Mouse (Mus musculus): ENCODE data around the gene Nphs1. TPM values are rescaled to one million over a fixed set of nuclear protein-coding genes. Genes with fewer than 3 reads are reported as not detected.

Gene Nphs1
- total and polyA plus RNA-seq, 3 experiments = 1.2 to 2.3 TPM; not detected in 1

DNA sequence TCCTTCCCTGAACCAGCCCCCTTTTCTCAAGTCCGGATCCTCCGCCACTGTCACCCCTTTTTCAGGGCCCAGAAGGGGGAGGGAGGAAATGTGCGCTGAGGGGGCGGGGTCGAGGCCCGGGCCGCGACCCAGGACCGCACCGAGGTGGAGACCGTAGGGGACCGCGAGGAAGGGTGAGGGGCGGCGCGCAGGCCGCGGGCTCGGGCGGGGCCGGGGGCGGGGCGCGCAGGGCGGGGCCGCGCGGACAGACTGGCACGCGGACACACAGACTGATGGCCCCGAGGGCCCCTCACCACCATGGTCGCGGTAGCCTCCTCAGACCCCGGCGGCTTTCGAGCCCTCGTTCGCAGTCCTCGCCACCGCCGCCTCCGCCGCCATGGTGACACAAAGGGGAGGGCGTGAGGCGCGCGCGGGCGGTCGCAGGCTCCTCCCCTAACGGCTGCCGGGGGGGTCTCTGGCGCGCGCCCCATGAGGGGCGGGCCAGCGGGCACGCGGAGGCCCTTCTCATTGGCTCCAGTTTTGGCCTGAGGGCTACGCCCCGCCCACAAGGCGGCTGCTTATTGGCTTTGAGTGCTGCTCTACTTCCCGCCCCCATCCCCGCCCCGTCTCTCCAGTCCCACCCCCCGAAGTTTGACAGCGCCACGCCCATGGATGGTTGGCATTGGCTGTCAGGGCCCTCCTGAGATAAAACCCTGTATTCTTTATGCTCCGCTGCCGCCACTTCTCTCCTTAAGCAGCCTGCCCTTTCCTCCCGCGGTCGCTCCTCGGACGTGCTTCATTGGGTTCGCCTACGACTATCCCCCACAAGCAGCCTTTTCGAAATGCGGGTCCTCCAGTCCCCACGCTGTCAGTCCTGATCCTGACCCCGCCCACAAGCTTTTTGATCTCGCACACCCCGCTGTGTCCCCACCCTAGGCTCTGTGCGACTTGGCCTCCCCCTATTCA, 76.8 kb downstream of the Nphs1 start, which contains the start of gene Arhgap33 (continued):
- TF ChIP-seq NRF1 (IDR thresholded peaks at IDR 0.05; ENCODE audit: insufficient read depth, low read depth, low read length, poor library complexity, severe bottlenecking) (0 out of 2 replicates have a peak, but pooled peaks have one; percentile 21), MXI1 (IDR thresholded peaks at IDR 0.05; ENCODE audit: low read depth, low read length) (peak; percentile 59), MYC (IDR thresholded peaks at IDR 0.05; ENCODE audit: low read depth, low read length) (no peak), SIN3A (IDR thresholded peaks at IDR 0.05; ENCODE audit: low read length) (peak; percentile 69), MYB (IDR thresholded peaks at IDR 0.05; ENCODE audit: low read depth, low read length) (peak; percentile 82), USF1 (IDR thresholded peaks at IDR 0.05; ENCODE audit: low read depth, low read length) (peak; percentile 31; the same call in 1 of the 2 replicates), BHLHE40 (IDR thresholded peaks at IDR 0.05; ENCODE audit: borderline replicate concordance, low read depth, low read length) (0 out of 2 replicates have a peak, but pooled peaks have one; percentile 2), ZKSCAN1 (IDR thresholded peaks at IDR 0.05; ENCODE audit: low read depth, low read length) (no peak), ZMIZ1 (IDR thresholded peaks at IDR 0.05; ENCODE audit: low read depth, low read length) (peak; percentile 48; the same call in 1 of the 2 replicates), CHD2 (IDR thresholded peaks at IDR 0.05; ENCODE audit: low read length) (no peak)

Other genes with a start within 250 kb of the Nphs1 start
Only the 30 nearest of the 34 such genes appear.
- gene Thap8, start 178.2 kb upstream of the Nphs1 start, total RNA-seq (2012; rRNA removed) = 0.42 and 0.73 TPM in 2 replicates
- gene Thap8, start 178.2 kb upstream of the Nphs1 start, polyA plus RNA-seq (2012; ENCODE audit: insufficient read depth in 1 of 2, insufficient read length in 2 of 2, low read depth in 1 of 2, low replicate concordance in 2 of 2, missing spikeins in 1 of 2) = under 1 TPM in 1 of 2 experiments, not detected in 1; 0.46 TPM
- gene Wdr62, start 177.9 kb upstream of the Nphs1 start, total RNA-seq (2012; rRNA removed) = 4.9 and 6.5 TPM in 2 replicates
- 10 to 100 TPM; 30.5 to 44.8 TPM for gene Wdr62, start 177.9 kb upstream of the Nphs1 start, polyA plus RNA-seq (2012; ENCODE audit: insufficient read depth in 1 of 2, insufficient read length in 2 of 2, low read depth in 1 of 2, low replicate concordance in 2 of 2, missing spikeins in 1 of 2)
- gene Clip3, start 166.6 kb upstream of the Nphs1 start, total RNA-seq (2012; rRNA removed) = not detected in 2 replicates
- gene Clip3, start 166.6 kb upstream of the Nphs1 start, polyA plus RNA-seq (2012; ENCODE audit: insufficient read depth in 1 of 2, insufficient read length in 2 of 2, low read depth in 1 of 2, low replicate concordance in 2 of 2, missing spikeins in 1 of 2) = under 1 TPM in 1 of 2 experiments, not detected in 1; 0.19 TPM
- gene Alkbh6, start 149.6 kb upstream of the Nphs1 start, total RNA-seq (2012; rRNA removed) = 15.0 and 16.2 TPM in 2 replicates
- 10 to 100 TPM in 1 of 2 experiments, not detected in 1; 24.6 TPM for gene Alkbh6, start 149.6 kb upstream of the Nphs1 start, polyA plus RNA-seq (2012; ENCODE audit: insufficient read depth in 1 of 2, insufficient read length in 2 of 2, low read depth in 1 of 2, low replicate concordance in 2 of 2, missing spikeins in 1 of 2)
- gene Syne4, start 143.5 kb upstream of the Nphs1 start, total RNA-seq (2012; rRNA removed) = 0.31 and 0.42 TPM in 2 replicates
- gene Syne4, start 143.5 kb upstream of the Nphs1 start, polyA plus RNA-seq (2012; ENCODE audit: insufficient read depth in 1 of 2, insufficient read length in 2 of 2, low read depth in 1 of 2, low replicate concordance in 2 of 2, missing spikeins in 1 of 2) = under 1 TPM in 1 of 2 experiments, not detected in 1; 0.82 TPM
- 0.92 and 0.96 TPM in 2 replicates for gene E130208F15Rik, start 136.6 kb upstream of the Nphs1 start, total RNA-seq (2012; rRNA removed)
- 1 to 10 TPM in 1 of 2 experiments, not detected in 1; 3.2 TPM for gene E130208F15Rik, start 136.6 kb upstream of the Nphs1 start, polyA plus RNA-seq (2012; ENCODE audit: insufficient read depth in 1 of 2, insufficient read length in 2 of 2, low read depth in 1 of 2, low replicate concordance in 2 of 2, missing spikeins in 1 of 2)
- gene Sdhaf1, start 134.4 kb upstream of the Nphs1 start, total RNA-seq (2012; rRNA removed) = 4.3 and 4.5 TPM in 2 replicates
- gene Sdhaf1, start 134.4 kb upstream of the Nphs1 start, polyA plus RNA-seq (2012; ENCODE audit: insufficient read depth in 1 of 2, insufficient read length in 2 of 2, low read depth in 1 of 2, low replicate concordance in 2 of 2, missing spikeins in 1 of 2) = 1 to 10 TPM in 1 of 2 experiments, not detected in 1; 8.1 TPM
- not detected in 2 replicates for gene Lrfn3, start 95.5 kb upstream of the Nphs1 start, total RNA-seq (2012; rRNA removed)
- not detected for gene Lrfn3, start 95.5 kb upstream of the Nphs1 start, polyA plus RNA-seq (2012; ENCODE audit: insufficient read depth in 1 of 2, insufficient read length in 2 of 2, low read depth in 1 of 2, low replicate concordance in 2 of 2, missing spikeins in 1 of 2)
- gene Tyrobp, start 44.6 kb upstream of the Nphs1 start, total RNA-seq (2012; rRNA removed) = 2.8 and 3.9 TPM in 2 replicates
- 10 to 100 TPM in 1 of 2 experiments, not detected in 1; 13.6 TPM for gene Tyrobp, start 44.6 kb upstream of the Nphs1 start, polyA plus RNA-seq (2012; ENCODE audit: insufficient read depth in 1 of 2, insufficient read length in 2 of 2, low read depth in 1 of 2, low replicate concordance in 2 of 2, missing spikeins in 1 of 2)
- gene Hcst, start 38.5 kb upstream of the Nphs1 start, total RNA-seq (2012; rRNA removed) = 7.1 and 15.5 TPM in 2 replicates
- gene Hcst, start 38.5 kb upstream of the Nphs1 start, polyA plus RNA-seq (2012; ENCODE audit: insufficient read depth in 1 of 2, insufficient read length in 2 of 2, low read depth in 1 of 2, low replicate concordance in 2 of 2, missing spikeins in 1 of 2) = 10 to 100 TPM in 1 of 2 experiments, not detected in 1; 28.1 TPM
- 6.2 and 7.0 TPM in 2 replicates for gene Nfkbid, start 36.6 kb upstream of the Nphs1 start, total RNA-seq (2012; rRNA removed)
- gene Nfkbid, start 36.6 kb upstream of the Nphs1 start, polyA plus RNA-seq (2012; ENCODE audit: insufficient read depth in 1 of 2, insufficient read length in 2 of 2, low read depth in 1 of 2, low replicate concordance in 2 of 2, missing spikeins in 1 of 2) = 10 to 100 TPM in 1 of 2 experiments, not detected in 1; 16.7 TPM
- 1.5 and 1.9 TPM in 2 replicates for gene Aplp1, start 12.8 kb upstream of the Nphs1 start, total RNA-seq (2012; rRNA removed)
- 1 to 10 TPM in 1 of 2 experiments, not detected in 1; 7.1 TPM for gene Aplp1, start 12.8 kb upstream of the Nphs1 start, polyA plus RNA-seq (2012; ENCODE audit: insufficient read depth in 1 of 2, insufficient read length in 2 of 2, low read depth in 1 of 2, low replicate concordance in 2 of 2, missing spikeins in 1 of 2)
- not detected in 2 replicates for gene Kirrel2, start 625 bp upstream of the Nphs1 start, total RNA-seq (2012; rRNA removed)
- not detected for gene Kirrel2, start 625 bp upstream of the Nphs1 start, polyA plus RNA-seq (2012; ENCODE audit: insufficient read depth in 1 of 2, insufficient read length in 2 of 2, low read depth in 1 of 2, low replicate concordance in 2 of 2, missing spikeins in 1 of 2)
- not detected in 2 replicates for gene Prodh2, start 35.3 kb downstream of the Nphs1 start, total RNA-seq (2012; rRNA removed)
- not detected for gene Prodh2, start 35.3 kb downstream of the Nphs1 start, polyA plus RNA-seq (2012; ENCODE audit: insufficient read depth in 1 of 2, insufficient read length in 2 of 2, low read depth in 1 of 2, low replicate concordance in 2 of 2, missing spikeins in 1 of 2)
- 1.8 and 2.4 TPM in 2 replicates for gene Arhgap33, start 76.7 kb downstream of the Nphs1 start, total RNA-seq (2012; rRNA removed)
- gene Arhgap33, start 76.7 kb downstream of the Nphs1 start, polyA plus RNA-seq (2012; ENCODE audit: insufficient read depth in 1 of 2, insufficient read length in 2 of 2, low read depth in 1 of 2, low replicate concordance in 2 of 2, missing spikeins in 1 of 2) = 10 to 100 TPM in 1 of 2 experiments, not detected in 1; 22.3 TPM
- gene Hspb6, start 93.9 kb downstream of the Nphs1 start, total RNA-seq (2012; rRNA removed) = 1.2 and 1.5 TPM in 2 replicates
- gene Hspb6, start 93.9 kb downstream of the Nphs1 start, polyA plus RNA-seq (2012; ENCODE audit: insufficient read depth in 1 of 2, insufficient read length in 2 of 2, low read depth in 1 of 2, low replicate concordance in 2 of 2, missing spikeins in 1 of 2) = 10 to 100 TPM in 1 of 2 experiments, not detected in 1; 12.4 TPM
- gene Proser3, start 94.0 kb downstream of the Nphs1 start, total RNA-seq (2012; rRNA removed) = 2.3 and 2.4 TPM in 2 replicates
- 1 to 10 TPM in 1 of 2 experiments, not detected in 1; 8.9 TPM for gene Proser3, start 94.0 kb downstream of the Nphs1 start, polyA plus RNA-seq (2012; ENCODE audit: insufficient read depth in 1 of 2, insufficient read length in 2 of 2, low read depth in 1 of 2, low replicate concordance in 2 of 2, missing spikeins in 1 of 2)
- 10.9 and 12.0 TPM in 2 replicates for gene Lin37, start 101.5 kb downstream of the Nphs1 start, total RNA-seq (2012; rRNA removed)
- gene Lin37, start 101.5 kb downstream of the Nphs1 start, polyA plus RNA-seq (2012; ENCODE audit: insufficient read depth in 1 of 2, insufficient read length in 2 of 2, low read depth in 1 of 2, low replicate concordance in 2 of 2, missing spikeins in 1 of 2) = 10 to 100 TPM in 1 of 2 experiments, not detected in 1; 49.8 TPM
- 67.2 and 74.2 TPM in 2 replicates for gene U2af1l4, start 105.0 kb downstream of the Nphs1 start, total RNA-seq (2012; rRNA removed)
- gene U2af1l4, start 105.0 kb downstream of the Nphs1 start, polyA plus RNA-seq (2012; ENCODE audit: insufficient read depth in 1 of 2, insufficient read length in 2 of 2, low read depth in 1 of 2, low replicate concordance in 2 of 2, missing spikeins in 1 of 2) = 10 to 100 TPM in 1 of 2 experiments, not detected in 1; 72.5 TPM
- gene Gm49396, start 105.0 kb downstream of the Nphs1 start, total RNA-seq (2012; rRNA removed) = 1.4 and 1.9 TPM in 2 replicates
- 1 to 10 TPM in 1 of 2 experiments, not detected in 1; 4.2 TPM for gene Gm49396, start 105.0 kb downstream of the Nphs1 start, polyA plus RNA-seq (2012; ENCODE audit: insufficient read depth in 1 of 2, insufficient read length in 2 of 2, low read depth in 1 of 2, low replicate concordance in 2 of 2, missing spikeins in 1 of 2)
- 43.0 and 60.8 TPM in 2 replicates for gene Psenen, start 105.3 kb downstream of the Nphs1 start, total RNA-seq (2012; rRNA removed)
- 100 to 1,000 TPM in 1 of 2 experiments, not detected in 1; 157 TPM for gene Psenen, start 105.3 kb downstream of the Nphs1 start, polyA plus RNA-seq (2012; ENCODE audit: insufficient read depth in 1 of 2, insufficient read length in 2 of 2, low read depth in 1 of 2, low replicate concordance in 2 of 2, missing spikeins in 1 of 2)
- gene Igflr1, start 107.1 kb downstream of the Nphs1 start, total RNA-seq (2012; rRNA removed) = 1.3 and 1.7 TPM in 2 replicates
- 1 to 10 TPM in 1 of 2 experiments, not detected in 1; 3.1 TPM for gene Igflr1, start 107.1 kb downstream of the Nphs1 start, polyA plus RNA-seq (2012; ENCODE audit: insufficient read depth in 1 of 2, insufficient read length in 2 of 2, low read depth in 1 of 2, low replicate concordance in 2 of 2, missing spikeins in 1 of 2)
- gene Kmt2b, start 130.4 kb downstream of the Nphs1 start, total RNA-seq (2012; rRNA removed) = 13.2 and 15.6 TPM in 2 replicates
- 10 to 100 TPM in 1 of 2 experiments, not detected in 1; 48.2 TPM for gene Kmt2b, start 130.4 kb downstream of the Nphs1 start, polyA plus RNA-seq (2012; ENCODE audit: insufficient read depth in 1 of 2, insufficient read length in 2 of 2, low read depth in 1 of 2, low replicate concordance in 2 of 2, missing spikeins in 1 of 2)
- 20.1 and 25.9 TPM in 2 replicates for gene Zbtb32, start 140.6 kb downstream of the Nphs1 start, total RNA-seq (2012; rRNA removed)
- 10 to 100 TPM in 1 of 2 experiments, not detected in 1; 32.8 TPM for gene Zbtb32, start 140.6 kb downstream of the Nphs1 start, polyA plus RNA-seq (2012; ENCODE audit: insufficient read depth in 1 of 2, insufficient read length in 2 of 2, low read depth in 1 of 2, low replicate concordance in 2 of 2, missing spikeins in 1 of 2)
- gene Upk1a, start 154.5 kb downstream of the Nphs1 start, total RNA-seq (2012; rRNA removed) = 0.42 and 0.54 TPM in 2 replicates
- gene Upk1a, start 154.5 kb downstream of the Nphs1 start, polyA plus RNA-seq (2012; ENCODE audit: insufficient read depth in 1 of 2, insufficient read length in 2 of 2, low read depth in 1 of 2, low replicate concordance in 2 of 2, missing spikeins in 1 of 2) = 1 to 10 TPM in 1 of 2 experiments, not detected in 1; 1.6 TPM
- 566 and 611 TPM in 2 replicates for gene Cox6b1, start 167.8 kb downstream of the Nphs1 start, total RNA-seq (2012; rRNA removed)
- 100 to 1,000 TPM in 1 of 2 experiments, not detected in 1; 799 TPM for gene Cox6b1, start 167.8 kb downstream of the Nphs1 start, polyA plus RNA-seq (2012; ENCODE audit: insufficient read depth in 1 of 2, insufficient read length in 2 of 2, low read depth in 1 of 2, low replicate concordance in 2 of 2, missing spikeins in 1 of 2)
- 0.15 TPM in 1 of 2 replicates, not detected in the other for gene Etv2, start 177.5 kb downstream of the Nphs1 start, total RNA-seq (2012; rRNA removed)
- not detected for gene Etv2, start 177.5 kb downstream of the Nphs1 start, polyA plus RNA-seq (2012; ENCODE audit: insufficient read depth in 1 of 2, insufficient read length in 2 of 2, low read depth in 1 of 2, low replicate concordance in 2 of 2, missing spikeins in 1 of 2)
- 103 and 124 TPM in 2 replicates for gene Rbm42, start 192.0 kb downstream of the Nphs1 start, total RNA-seq (2012; rRNA removed)
- 100 to 1,000 TPM in 1 of 2 experiments, not detected in 1; 129 TPM for gene Rbm42, start 192.0 kb downstream of the Nphs1 start, polyA plus RNA-seq (2012; ENCODE audit: insufficient read depth in 1 of 2, insufficient read length in 2 of 2, low read depth in 1 of 2, low replicate concordance in 2 of 2, missing spikeins in 1 of 2)
- gene Haus5, start 206.7 kb downstream of the Nphs1 start, total RNA-seq (2012; rRNA removed) = 34.3 and 35.0 TPM in 2 replicates
- gene Haus5, start 206.7 kb downstream of the Nphs1 start, polyA plus RNA-seq (2012; ENCODE audit: insufficient read depth in 1 of 2, insufficient read length in 2 of 2, low read depth in 1 of 2, low replicate concordance in 2 of 2, missing spikeins in 1 of 2) = 10 to 100 TPM in 1 of 2 experiments, not detected in 1; 55.9 TPM
- not detected in 2 replicates for gene Pmis2, start 213.3 kb downstream of the Nphs1 start, total RNA-seq (2012; rRNA removed)
- not detected for gene Pmis2, start 213.3 kb downstream of the Nphs1 start, polyA plus RNA-seq (2012; ENCODE audit: insufficient read depth in 1 of 2, insufficient read length in 2 of 2, low read depth in 1 of 2, low replicate concordance in 2 of 2, missing spikeins in 1 of 2)